Mouse (Mus musculus): ENCODE results near the gene Las1l. TPM values are rescaled to one million over a fixed set of nuclear protein-coding genes. Genes with fewer than 3 reads are reported as not detected.
A peak's percentile ranks its signal among the peaks of the same experiment; 100 is the strongest.

Gene Las1l
- total RNA-seq (2014; rRNA removed): 23.0 and 23.4 TPM in 2 replicates
- 9.0 and 9.2 TPM in 2 replicates for polyA plus RNA-seq (2012; rRNA removed)

DNA sequence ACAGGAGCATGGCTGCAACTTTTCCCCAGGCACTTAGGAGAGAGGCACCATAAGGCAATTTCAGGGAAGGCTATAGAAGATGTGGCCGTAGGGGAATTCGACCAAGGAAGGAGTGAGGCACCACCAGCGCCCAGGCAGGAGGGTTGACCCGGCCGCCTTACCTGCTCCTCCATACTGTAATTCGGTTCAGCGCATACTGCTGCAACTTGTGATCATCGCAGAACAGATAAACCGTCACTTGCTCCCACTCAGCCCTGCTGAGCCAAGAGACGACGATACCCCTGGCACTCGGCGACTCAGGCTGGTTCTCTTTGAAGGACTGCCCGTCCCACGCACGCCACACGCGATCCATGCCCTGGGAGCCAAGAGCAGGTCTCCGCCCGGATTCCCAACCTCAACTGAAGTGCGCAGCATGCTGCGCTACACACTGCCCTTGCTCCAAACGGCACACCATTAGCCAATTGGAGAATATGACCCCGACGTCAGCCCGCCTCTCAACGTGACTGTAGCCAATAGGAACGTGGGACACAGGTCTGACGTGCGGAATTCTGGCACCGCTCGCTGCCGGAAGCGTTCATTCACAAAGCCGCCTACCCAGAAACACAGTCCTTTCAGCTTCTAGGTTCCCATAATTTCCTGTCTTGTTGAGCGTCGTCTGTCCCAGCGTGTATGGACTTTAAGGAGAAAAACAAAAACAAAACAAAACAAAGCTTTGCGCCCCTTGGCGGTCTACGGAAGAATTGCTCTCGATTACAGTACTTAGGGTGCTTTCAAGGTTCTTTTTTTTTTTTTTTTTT is at the start of gene Las1l:
Gene Las1l (minus strand): TSS at position 466 of the 797 bp plus-strand sequence.
- peak; percentile 92 for DNase-seq (ENCODE audit: extremely low read depth, low read depth, low spot score)
- H3K4me1 ChIP-seq (ENCODE audit: control insufficient read depth, insufficient read depth, low read length): peaks cover 2% of the 10 kb centered on the region
- 0% methylated on average over 42 of the region's 42 CpGs for WGBS
- peak within 1 kb of the TSS; percentile 78 for H3K9ac ChIP-seq (ENCODE audit: low read depth, low read length)
- H3K36me3 ChIP-seq (ENCODE audit: control insufficient read depth, insufficient read depth, low read length): peaks cover 8% of the 10 kb centered on the region; the same call in 1 of the 2 replicates
- peak; percentile 92 for TF ChIP-seq POLR2A (IDR thresholded peaks at IDR 0.05; ENCODE audit: extremely low read depth, insufficient read depth, low read length)
- no peak for TF ChIP-seq CTCF (IDR thresholded peaks at IDR 0.05; ENCODE audit: low read depth, low read length)
- peak within 1 kb of the TSS; percentile 84 for H3K4me3 ChIP-seq (ENCODE audit: insufficient read depth, low read depth, low read length)
- H3K79me2 ChIP-seq (ENCODE audit: control insufficient read depth, insufficient read depth, low read length): no peaks in the 10 kb centered on the region
- no peak within 1 kb of the TSS; the same call in 1 of the 2 replicates for H3K27ac ChIP-seq (replicated peaks; ENCODE audit: insufficient read depth, low read depth, low read length)
- no peaks in the 10 kb centered on the region for H3K27me3 ChIP-seq (ENCODE audit: control insufficient read depth, insufficient read depth, low read length)

DNA sequence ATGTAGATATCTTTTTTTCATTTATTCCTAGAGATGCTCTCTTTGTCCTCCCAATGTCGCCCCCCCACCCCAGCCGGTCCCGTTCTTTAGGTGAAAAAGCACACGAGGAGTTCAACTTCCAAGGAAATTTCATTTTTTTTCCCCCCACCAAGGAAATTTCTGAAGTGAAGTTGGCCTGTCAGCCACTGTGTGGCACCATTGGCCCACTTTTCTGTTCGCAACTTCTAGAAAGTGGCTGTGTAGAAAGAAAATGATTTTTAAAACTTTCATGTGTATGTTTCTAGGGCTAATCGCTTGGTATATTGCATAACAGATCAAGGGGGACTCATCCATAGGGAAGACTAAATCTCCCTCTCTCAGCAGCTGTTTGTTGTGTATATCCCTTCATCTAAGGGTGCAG is 49.6 kb upstream of the Las1l start:
- WGBS: 69% methylated on average over 6 of the region's 6 CpGs

DNA sequence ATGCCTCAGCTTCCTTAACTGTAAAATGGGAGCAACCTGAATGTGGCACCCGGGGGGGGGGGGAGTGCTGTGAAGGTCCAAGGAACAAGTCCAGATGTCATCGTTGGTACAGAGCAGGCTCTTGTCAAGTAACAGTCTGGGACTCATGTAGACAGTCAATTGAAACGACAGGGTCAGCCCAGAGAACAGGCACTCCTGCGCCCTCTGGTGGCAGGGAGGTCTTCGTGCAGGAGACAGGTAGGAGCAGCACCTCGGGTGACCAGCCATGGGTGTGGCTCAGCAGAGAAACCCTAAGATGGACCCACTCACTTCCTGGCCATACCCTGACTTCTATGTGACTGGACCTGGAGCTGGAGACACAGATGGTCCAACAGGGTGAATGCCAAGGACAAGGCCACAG is 42.8 kb upstream of the Las1l start:
- DNase-seq (ENCODE audit: extremely low read depth, low read depth, low spot score): no peak
- Histone ChIP-seq H3K27me3 (ENCODE audit: control insufficient read depth, insufficient read depth, low read length) (no peaks in the 10 kb centered on the region), H3K79me2 (ENCODE audit: control insufficient read depth, insufficient read depth, low read length) (no peaks in the 10 kb centered on the region), H3K4me1 (ENCODE audit: control insufficient read depth, insufficient read depth, low read length) (no peaks in the 10 kb centered on the region), H3K27ac (replicated peaks; ENCODE audit: insufficient read depth, low read depth, low read length) (no peak overlapping the region), H3K36me3 (ENCODE audit: control insufficient read depth, insufficient read depth, low read length) (no peaks in the 10 kb centered on the region), H3K4me3 (ENCODE audit: insufficient read depth, low read depth, low read length) (no peak overlapping the region), H3K9ac (ENCODE audit: low read depth, low read length) (no peak overlapping the region)
- no peak for TF ChIP-seq POLR2A (IDR thresholded peaks at IDR 0.05; ENCODE audit: extremely low read depth, insufficient read depth, low read length)
- peak; percentile 53 for TF ChIP-seq CTCF (IDR thresholded peaks at IDR 0.05; ENCODE audit: low read depth, low read length)
- 65% methylated on average over 6 of the region's 6 CpGs for WGBS

More for the DNA sequence above, 49.6 kb upstream of the Las1l start:
- Histone ChIP-seq H3K9ac (ENCODE audit: low read depth, low read length) (no peak overlapping the region), H3K4me3 (ENCODE audit: insufficient read depth, low read depth, low read length) (no peak overlapping the region), H3K4me1 (ENCODE audit: control insufficient read depth, insufficient read depth, low read length) (no peaks in the 10 kb centered on the region), H3K36me3 (ENCODE audit: control insufficient read depth, insufficient read depth, low read length) (no peaks in the 10 kb centered on the region), H3K27me3 (ENCODE audit: control insufficient read depth, insufficient read depth, low read length) (no peaks in the 10 kb centered on the region), H3K27ac (replicated peaks; ENCODE audit: insufficient read depth, low read depth, low read length) (no peak overlapping the region), H3K79me2 (ENCODE audit: control insufficient read depth, insufficient read depth, low read length) (no peaks in the 10 kb centered on the region)
- no peak for DNase-seq (ENCODE audit: extremely low read depth, low read depth, low spot score)
- 0 out of 2 replicates have a peak, but pooled peaks have one; percentile 18 for TF ChIP-seq CTCF (IDR thresholded peaks at IDR 0.05; ENCODE audit: low read depth, low read length)
- no peak for TF ChIP-seq POLR2A (IDR thresholded peaks at IDR 0.05; ENCODE audit: extremely low read depth, insufficient read depth, low read length)

DNA sequence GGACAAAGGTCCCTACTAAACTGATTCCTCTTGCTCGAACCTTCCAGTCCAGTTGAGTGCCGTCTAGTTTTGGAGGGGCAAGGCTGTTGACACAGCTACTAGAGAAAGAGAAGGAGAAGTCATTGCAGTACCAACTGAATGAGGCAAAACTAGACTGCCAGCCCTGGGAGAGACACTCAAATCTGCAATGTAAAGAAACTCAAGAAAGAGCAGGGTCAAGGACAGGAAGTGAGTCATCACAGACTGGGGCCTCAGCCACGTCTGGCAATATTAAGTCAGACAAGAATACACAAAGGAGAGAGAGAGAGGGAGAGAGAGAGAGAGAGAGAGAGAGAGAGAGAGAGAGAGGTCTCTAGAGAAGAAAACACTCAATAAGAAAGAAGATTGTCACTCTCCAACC is 36.4 kb upstream of the Las1l start:
- Histone ChIP-seq H3K4me1 (ENCODE audit: control insufficient read depth, insufficient read depth, low read length) (no peaks in the 10 kb centered on the region), H3K79me2 (ENCODE audit: control insufficient read depth, insufficient read depth, low read length) (no peaks in the 10 kb centered on the region), H3K27ac (replicated peaks; ENCODE audit: insufficient read depth, low read depth, low read length) (no peak overlapping the region), H3K4me3 (ENCODE audit: insufficient read depth, low read depth, low read length) (no peak overlapping the region), H3K9ac (ENCODE audit: low read depth, low read length) (no peak overlapping the region), H3K36me3 (ENCODE audit: control insufficient read depth, insufficient read depth, low read length) (no peaks in the 10 kb centered on the region), H3K27me3 (ENCODE audit: control insufficient read depth, insufficient read depth, low read length) (no peaks in the 10 kb centered on the region)
- no peak for DNase-seq (ENCODE audit: extremely low read depth, low read depth, low spot score)
- TF ChIP-seq CTCF (IDR thresholded peaks at IDR 0.05; ENCODE audit: low read depth, low read length) (no peak), POLR2A (IDR thresholded peaks at IDR 0.05; ENCODE audit: extremely low read depth, insufficient read depth, low read length) (no peak)
- WGBS: 43% methylated on average over 3 of the region's 3 CpGs

DNA sequence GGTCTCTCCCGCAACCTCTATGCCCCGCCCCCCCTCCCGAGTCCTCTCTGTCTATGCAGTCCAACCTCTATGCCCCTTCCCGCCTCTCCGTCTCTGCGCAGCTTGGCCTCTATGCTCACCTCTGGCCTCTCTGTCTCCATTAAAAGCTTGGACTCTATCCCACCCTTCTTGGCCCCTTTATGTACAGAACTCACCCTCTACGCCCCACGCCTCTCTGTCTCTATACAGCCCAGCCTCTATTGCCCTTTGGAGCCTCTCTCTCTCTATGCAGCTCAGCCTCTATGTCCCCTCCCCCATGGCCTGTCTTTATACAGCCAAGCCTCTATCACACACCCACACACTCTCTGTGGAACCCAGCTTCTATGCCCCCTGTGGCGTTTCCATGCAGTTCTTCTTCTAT is 13.2 kb upstream of the Las1l start:
- Histone ChIP-seq H3K36me3 (ENCODE audit: control insufficient read depth, insufficient read depth, low read length) (no peaks in the 10 kb centered on the region), H3K9ac (ENCODE audit: low read depth, low read length) (no peak overlapping the region), H3K79me2 (ENCODE audit: control insufficient read depth, insufficient read depth, low read length) (no peaks in the 10 kb centered on the region), H3K27me3 (ENCODE audit: control insufficient read depth, insufficient read depth, low read length) (no peaks in the 10 kb centered on the region), H3K27ac (replicated peaks; ENCODE audit: insufficient read depth, low read depth, low read length) (no peak overlapping the region), H3K4me1 (ENCODE audit: control insufficient read depth, insufficient read depth, low read length) (no peaks in the 10 kb centered on the region), H3K4me3 (ENCODE audit: insufficient read depth, low read depth, low read length) (no peak overlapping the region)
- DNase-seq (ENCODE audit: extremely low read depth, low read depth, low spot score): no peak
- TF ChIP-seq POLR2A (IDR thresholded peaks at IDR 0.05; ENCODE audit: extremely low read depth, insufficient read depth, low read length) (no peak), CTCF (IDR thresholded peaks at IDR 0.05; ENCODE audit: low read depth, low read length) (no peak)
- 70% methylated on average over 9 of the region's 9 CpGs for WGBS

DNA sequence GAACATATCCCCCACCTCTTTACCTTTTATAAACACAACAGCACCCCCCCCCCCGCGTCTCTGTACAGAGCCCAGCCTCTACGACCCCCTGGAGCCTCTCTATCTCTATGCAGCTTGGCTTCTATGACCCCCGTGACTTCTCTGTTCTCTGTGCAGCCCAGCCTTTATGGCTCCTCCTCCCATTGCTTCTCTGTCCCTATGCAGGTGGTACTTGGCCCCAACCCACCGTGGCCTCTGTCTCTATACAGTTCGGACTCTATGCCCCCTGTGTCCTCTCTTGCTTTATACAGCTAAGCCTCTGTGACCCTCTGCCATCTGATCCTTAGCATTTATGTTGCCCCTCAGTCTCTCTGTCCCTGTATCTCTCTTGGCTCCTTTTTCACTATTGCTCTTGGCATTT is 12.4 kb upstream of the Las1l start:
- no peak for TF ChIP-seq CTCF (IDR thresholded peaks at IDR 0.05; ENCODE audit: low read depth, low read length)
- no peak for TF ChIP-seq POLR2A (IDR thresholded peaks at IDR 0.05; ENCODE audit: extremely low read depth, insufficient read depth, low read length)
- Histone ChIP-seq H3K27ac (replicated peaks; ENCODE audit: insufficient read depth, low read depth, low read length) (no peak overlapping the region), H3K4me3 (ENCODE audit: insufficient read depth, low read depth, low read length) (no peak overlapping the region), H3K27me3 (ENCODE audit: control insufficient read depth, insufficient read depth, low read length) (no peaks in the 10 kb centered on the region), H3K9ac (ENCODE audit: low read depth, low read length) (no peak overlapping the region), H3K4me1 (ENCODE audit: control insufficient read depth, insufficient read depth, low read length) (no peaks in the 10 kb centered on the region), H3K36me3 (ENCODE audit: control insufficient read depth, insufficient read depth, low read length) (no peaks in the 10 kb centered on the region), H3K79me2 (ENCODE audit: control insufficient read depth, insufficient read depth, low read length) (no peaks in the 10 kb centered on the region)
- WGBS: 41% methylated on average over 6 of the region's 6 CpGs
- no peak for DNase-seq (ENCODE audit: extremely low read depth, low read depth, low spot score)

All from liver, adult 2 months (tissue).